Mouse (Mus musculus): ENCODE measurements around the gene Rprd1b. TPM values are rescaled to one million over a fixed set of nuclear protein-coding genes. Genes with fewer than 3 reads are reported as not detected.
A peak's percentile ranks its signal among the peaks of the same experiment; 100 is the strongest.

Rprd1b gene
- total and polyA plus RNA-seq, 2 experiments from 2014 or later = 13.5 to 24.5 TPM

DNA sequence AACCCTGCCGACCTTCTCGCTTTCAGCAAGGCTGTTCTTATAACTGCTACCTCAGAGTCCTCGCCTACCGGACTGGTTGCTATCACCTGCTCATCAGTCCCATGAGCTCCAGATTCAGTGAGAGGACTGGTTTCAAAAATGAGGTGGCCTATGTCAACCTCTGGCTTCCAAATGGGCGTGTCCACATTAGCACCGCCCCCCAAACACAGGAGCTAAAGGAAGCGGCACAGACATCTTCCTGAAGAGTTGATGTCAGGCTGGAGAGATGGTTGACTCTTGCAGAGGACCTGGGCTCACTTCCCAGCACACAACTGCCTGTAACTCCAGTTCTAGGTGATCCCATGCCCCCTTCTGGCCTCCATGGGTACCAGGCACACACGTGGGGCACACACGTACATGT is 148.5 kb downstream of the Rprd1b start:
- TF ChIP-seq EP300 (IDR thresholded peaks at IDR 0.05; ENCODE audit: low read depth) (no peak), CTCF (IDR thresholded peaks at IDR 0.05; ENCODE audit: low read depth) (no peak)
- DNase-seq (ENCODE audit: low spot score) (no peak), ATAC-seq (ENCODE audit: insufficient read depth, low read depth) (no peak)
- Histone ChIP-seq H3K4me3 (ENCODE audit: low read depth, low read length) (no peak overlapping the region), H3K27me3 (ENCODE audit: control insufficient read depth, insufficient read depth, low read length) (no peaks in the 10 kb centered on the region), H3K9ac (replicated peaks; ENCODE audit: low read depth, low read length) (no peak overlapping the region), H3K27ac (ENCODE audit: low read depth) (no peak overlapping the region), H3K4me1 (ENCODE audit: control insufficient read depth, insufficient read depth) (peaks cover 12% of the 10 kb centered on the region; the same call in 1 of the 2 replicates), H3K36me3 (replicated peaks; ENCODE audit: control insufficient read depth, insufficient read depth, low read length) (no peaks in the 10 kb centered on the region), H3K4me2 (ENCODE audit: low read depth, low read length) (no peak overlapping the region), H3K9me3 (replicated peaks; ENCODE audit: control insufficient read depth, low read length) (no peaks in the 10 kb centered on the region)
- 86% methylated on average over 9 of the region's 9 CpGs for WGBS

GRCm38 (mm10) chr2:158177574-158177973 is 149.3 kb downstream of the Rprd1b start:
- 95% methylated on average over 3 of the region's 3 CpGs for WGBS
- Histone ChIP-seq H3K36me3 (replicated peaks; ENCODE audit: control insufficient read depth, insufficient read depth, low read length) (no peaks in the 10 kb centered on the region), H3K4me2 (ENCODE audit: low read depth, low read length) (no peak overlapping the region)

GRCm38 (mm10) chr2:158178139-158178538 is 149.8 kb downstream of the Rprd1b start:
- DNase-seq (ENCODE audit: low spot score) = no peak
- H3K9ac ChIP-seq (replicated peaks; ENCODE audit: low read depth, low read length) = no peak overlapping the region
- ATAC-seq (ENCODE audit: insufficient read depth, low read depth) = no peak
- H3K9me3 ChIP-seq (replicated peaks; ENCODE audit: control insufficient read depth, low read length) = no peaks in the 10 kb centered on the region
- no peak overlapping the region for H3K4me2 ChIP-seq (ENCODE audit: low read depth, low read length)
- H3K36me3 ChIP-seq (replicated peaks; ENCODE audit: control insufficient read depth, insufficient read depth, low read length) = no peaks in the 10 kb centered on the region
- no peak overlapping the region for H3K27ac ChIP-seq (ENCODE audit: low read depth)
- H3K4me3 ChIP-seq (ENCODE audit: low read depth, low read length) = no peak overlapping the region
- 77% methylated on average over 4 of the region's 4 CpGs for WGBS
- TF ChIP-seq EP300 (IDR thresholded peaks at IDR 0.05; ENCODE audit: low read depth) (no peak), CTCF (IDR thresholded peaks at IDR 0.05; ENCODE audit: low read depth) (no peak)
- H3K4me1 ChIP-seq (ENCODE audit: control insufficient read depth, insufficient read depth) = peaks cover 12% of the 10 kb centered on the region; the same call in 1 of the 2 replicates
- H3K27me3 ChIP-seq (ENCODE audit: control insufficient read depth, insufficient read depth, low read length) = no peaks in the 10 kb centered on the region

More at GRCm38 (mm10) chr2:158177574-158177973, 149.3 kb downstream of the Rprd1b start:
- no peak overlapping the region for H3K27ac ChIP-seq (ENCODE audit: low read depth)
- H3K9ac ChIP-seq (replicated peaks; ENCODE audit: low read depth, low read length) = no peak overlapping the region
- ATAC-seq (ENCODE audit: insufficient read depth, low read depth) (no peak), DNase-seq (ENCODE audit: low spot score) (no peak)
- peaks cover 12% of the 10 kb centered on the region; the same call in 1 of the 2 replicates for H3K4me1 ChIP-seq (ENCODE audit: control insufficient read depth, insufficient read depth)
- no peak overlapping the region for H3K4me3 ChIP-seq (ENCODE audit: low read depth, low read length)
- H3K27me3 ChIP-seq (ENCODE audit: control insufficient read depth, insufficient read depth, low read length) = no peaks in the 10 kb centered on the region
- TF ChIP-seq EP300 (IDR thresholded peaks at IDR 0.05; ENCODE audit: low read depth) = no peak
- no peak for TF ChIP-seq CTCF (IDR thresholded peaks at IDR 0.05; ENCODE audit: low read depth)
- H3K9me3 ChIP-seq (replicated peaks; ENCODE audit: control insufficient read depth, low read length) = no peaks in the 10 kb centered on the region

GRCm38 (mm10) chr2:158178696-158179369 is 150.5 kb downstream of the Rprd1b start:
- Histone ChIP-seq H3K9ac (replicated peaks; ENCODE audit: low read depth, low read length) (0 out of 2 replicates have a peak overlapping the region, but pooled peaks have one; percentile 14), H3K4me1 (ENCODE audit: control insufficient read depth, insufficient read depth) (peaks cover 12% of the 10 kb centered on the region; the same call in 1 of the 2 replicates), H3K4me3 (ENCODE audit: low read depth, low read length) (peak overlapping the region; percentile 15; the same call in 1 of the 2 replicates), H3K9me3 (replicated peaks; ENCODE audit: control insufficient read depth, low read length) (no peaks in the 10 kb centered on the region), H3K36me3 (replicated peaks; ENCODE audit: control insufficient read depth, insufficient read depth, low read length) (no peaks in the 10 kb centered on the region), H3K27me3 (ENCODE audit: control insufficient read depth, insufficient read depth, low read length) (no peaks in the 10 kb centered on the region), H3K27ac (ENCODE audit: low read depth) (peak overlapping the region; percentile 65), H3K4me2 (ENCODE audit: low read depth, low read length) (peak overlapping the region; percentile 43)
- DNase-seq (ENCODE audit: low spot score) = peak; percentile 76
- peak; percentile 82 for ATAC-seq (ENCODE audit: insufficient read depth, low read depth)
- no peak for TF ChIP-seq EP300 (IDR thresholded peaks at IDR 0.05; ENCODE audit: low read depth)
- TF ChIP-seq CTCF (IDR thresholded peaks at IDR 0.05; ENCODE audit: low read depth) = no peak; the same call in 1 of the 2 replicates
- 15% methylated on average over 15 of the region's 19 CpGs for WGBS

DNA sequence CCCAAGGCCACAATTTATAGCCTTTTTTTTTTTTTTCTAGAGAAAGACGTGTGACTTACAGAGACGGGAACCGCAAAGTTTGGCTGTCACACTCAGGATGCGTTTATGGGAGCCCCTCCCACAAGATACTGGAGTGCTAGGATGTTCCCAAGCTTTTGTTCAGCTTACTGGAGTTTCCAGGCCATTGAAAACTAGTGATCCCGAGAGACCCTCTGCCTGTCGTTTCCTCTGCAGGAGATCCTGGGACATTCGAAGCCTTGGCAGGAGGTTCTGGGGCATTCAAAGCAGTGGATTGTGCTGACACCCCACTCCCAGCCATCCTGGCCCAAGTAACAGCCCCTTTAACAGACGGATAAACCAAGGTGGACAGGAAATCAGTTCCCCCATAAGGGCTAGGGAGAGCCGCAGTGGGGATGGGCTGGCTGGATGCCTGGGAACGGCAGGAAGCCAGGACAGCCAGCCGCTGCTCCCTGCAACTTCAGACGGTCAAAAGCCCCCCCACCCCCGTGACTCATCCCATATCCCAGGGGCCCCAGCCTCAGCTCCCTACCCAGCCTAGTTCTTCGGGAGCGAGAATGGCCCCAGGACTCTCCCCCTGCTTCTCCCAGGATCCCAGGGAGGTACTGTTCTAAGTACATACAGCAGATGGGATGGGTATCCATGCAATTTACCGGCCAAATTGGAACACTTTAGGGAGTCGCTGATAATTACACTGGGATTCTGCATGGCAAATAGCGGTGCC is 151.2 kb downstream of the Rprd1b start:
- Histone ChIP-seq H3K9me3 (replicated peaks; ENCODE audit: control insufficient read depth, low read length) (no peaks in the 10 kb centered on the region), H3K27me3 (ENCODE audit: control insufficient read depth, insufficient read depth, low read length) (no peaks in the 10 kb centered on the region), H3K4me2 (ENCODE audit: low read depth, low read length) (peak overlapping the region; percentile 43), H3K27ac (ENCODE audit: low read depth) (peak overlapping the region; percentile 65), H3K9ac (replicated peaks; ENCODE audit: low read depth, low read length) (0 out of 2 replicates have a peak overlapping the region, but pooled peaks have one; percentile 14), H3K36me3 (replicated peaks; ENCODE audit: control insufficient read depth, insufficient read depth, low read length) (no peaks in the 10 kb centered on the region), H3K4me3 (ENCODE audit: low read depth, low read length) (peak overlapping the region; percentile 15; the same call in 1 of the 2 replicates), H3K4me1 (ENCODE audit: control insufficient read depth, insufficient read depth) (peaks cover 12% of the 10 kb centered on the region; the same call in 1 of the 2 replicates)
- WGBS = 18% methylated on average over 18 of the region's 18 CpGs
- TF ChIP-seq EP300 (IDR thresholded peaks at IDR 0.05; ENCODE audit: low read depth) (no peak), CTCF (IDR thresholded peaks at IDR 0.05; ENCODE audit: low read depth) (no peak)
- peak; percentile 57 for DNase-seq (ENCODE audit: low spot score)
- ATAC-seq (ENCODE audit: insufficient read depth, low read depth) = peak; percentile 24
